Mouse (Mus musculus): ENCODE data around the gene Zdhhc12. TPM values are rescaled to one million over a fixed set of nuclear protein-coding genes. Genes with fewer than 3 reads are reported as not detected.
A peak's percentile ranks its signal among the peaks of the same experiment; 100 is the strongest.

The Zdhhc12 gene
- polyA plus RNA-seq, 1 experiment from 2014 or later: 31.6 TPM

GRCm38 (mm10) chr2:30095882-30096527 lies 2.6 kb upstream of the Zdhhc12 start:
- no peak overlapping the region for H3K27ac ChIP-seq (replicated peaks)
- H3K27me3 ChIP-seq (replicated peaks): no peaks in the 10 kb centered on the region
- no peak overlapping the region for H3K4me2 ChIP-seq
- 87% methylated on average over 2 of the region's 2 CpGs for WGBS
- H3K4me3 ChIP-seq (replicated peaks): no peak overlapping the region
- no peaks in the 10 kb centered on the region for H3K9me3 ChIP-seq (replicated peaks)
- peaks cover 42% of the 10 kb centered on the region for H3K36me3 ChIP-seq
- no peak overlapping the region for H3K9ac ChIP-seq (replicated peaks)
- H3K4me1 ChIP-seq: peaks cover 23% of the 10 kb centered on the region
- no peak for ATAC-seq (ENCODE audit: low FRiP score)

GRCm38 (mm10) chr2:30094208-30094588 lies 750 bp upstream of the Zdhhc12 start:
- H3K36me3 ChIP-seq: peaks cover 24% of the 10 kb centered on the region
- H3K4me2 ChIP-seq: peak overlapping the region; percentile 88
- H3K27ac ChIP-seq (replicated peaks): peak overlapping the region; percentile 61
- 2% methylated on average over 13 of the region's 13 CpGs for WGBS
- peak; percentile 10; the same call in 1 of the 2 replicates for ATAC-seq (ENCODE audit: low FRiP score)
- H3K27me3 ChIP-seq (replicated peaks): no peaks in the 10 kb centered on the region
- no peaks in the 10 kb centered on the region for H3K9me3 ChIP-seq (replicated peaks)
- peaks cover 23% of the 10 kb centered on the region for H3K4me1 ChIP-seq
- H3K4me3 ChIP-seq (replicated peaks): peak overlapping the region; percentile 67
- peak overlapping the region; percentile 60 for H3K9ac ChIP-seq (replicated peaks)

GRCm38 (mm10) chr2:30092280-30092918 lies 1.0 kb downstream of the Zdhhc12 start:
- no peaks in the 10 kb centered on the region for H3K27me3 ChIP-seq (replicated peaks)
- H3K36me3 ChIP-seq: peaks cover 9% of the 10 kb centered on the region
- 68% methylated on average over 6 of the region's 6 CpGs for WGBS
- peak overlapping the region; percentile 67 for H3K4me3 ChIP-seq (replicated peaks)
- no peaks in the 10 kb centered on the region for H3K9me3 ChIP-seq (replicated peaks)
- H3K9ac ChIP-seq (replicated peaks): peak overlapping the region; percentile 60; the same call in 1 of the 2 replicates
- H3K4me1 ChIP-seq: peaks cover 23% of the 10 kb centered on the region
- H3K4me2 ChIP-seq: peak overlapping the region; percentile 88
- no peak overlapping the region for H3K27ac ChIP-seq (replicated peaks)
- no peak for ATAC-seq (ENCODE audit: low FRiP score)

- H3K27me3 ChIP-seq (replicated peaks): no peaks in the 10 kb centered on the region
- H3K9ac ChIP-seq (replicated peaks): no peak overlapping the region
- H3K4me1 ChIP-seq: peaks cover 23% of the 10 kb centered on the region
- H3K4me3 ChIP-seq (replicated peaks): no peak overlapping the region
- no peaks in the 10 kb centered on the region for H3K9me3 ChIP-seq (replicated peaks)
- peaks cover 1% of the 10 kb centered on the region; the same call in 1 of the 2 replicates for H3K36me3 ChIP-seq
- 95% methylated on average over 12 of the region's 12 CpGs for WGBS
- H3K27ac ChIP-seq (replicated peaks): no peak overlapping the region
- ATAC-seq (ENCODE audit: low FRiP score): no peak
- no peak overlapping the region for H3K4me2 ChIP-seq
These were observed 1.9 kb downstream of the Zdhhc12 start for GRCm38 (mm10) chr2:30091521-30091920.

GRCm38 (mm10) chr2:30087310-30087709 lies 6.1 kb downstream of the Zdhhc12 start:
- no peak overlapping the region for H3K9ac ChIP-seq (replicated peaks)
- H3K4me1 ChIP-seq: peaks cover 6% of the 10 kb centered on the region; the same call in 1 of the 2 replicates
- no peaks in the 10 kb centered on the region for H3K36me3 ChIP-seq
- no peak overlapping the region for H3K4me3 ChIP-seq (replicated peaks)
- no peaks in the 10 kb centered on the region for H3K9me3 ChIP-seq (replicated peaks)
- WGBS: 95% methylated on average over 4 of the region's 4 CpGs
- H3K27me3 ChIP-seq (replicated peaks): no peaks in the 10 kb centered on the region
- ATAC-seq (ENCODE audit: low FRiP score): no peak
- no peak overlapping the region for H3K4me2 ChIP-seq
- no peak overlapping the region for H3K27ac ChIP-seq (replicated peaks)

- Histone ChIP-seq H3K4me1 (peaks cover 6% of the 10 kb centered on the region; the same call in 1 of the 2 replicates), H3K9ac (replicated peaks) (no peak overlapping the region), H3K36me3 (no peaks in the 10 kb centered on the region), H3K4me3 (replicated peaks) (peak overlapping the region; percentile 13; the same call in 1 of the 2 replicates), H3K4me2 (peak overlapping the region; percentile 49), H3K27me3 (replicated peaks) (no peaks in the 10 kb centered on the region), H3K9me3 (replicated peaks) (no peaks in the 10 kb centered on the region), H3K27ac (replicated peaks) (no peak overlapping the region)
- ATAC-seq (ENCODE audit: low FRiP score): peak; percentile 50; the same call in 1 of the 2 replicates
- WGBS: 14% methylated on average over 12 of the region's 12 CpGs
These were observed 8.8 kb downstream of the Zdhhc12 start for GRCm38 (mm10) chr2:30084632-30085031.

GRCm38 (mm10) chr2:30084113-30084512 lies 9.3 kb downstream of the Zdhhc12 start:
- H3K4me1 ChIP-seq: peaks cover 6% of the 10 kb centered on the region; the same call in 1 of the 2 replicates
- ATAC-seq (ENCODE audit: low FRiP score): no peak
- H3K36me3 ChIP-seq: no peaks in the 10 kb centered on the region
- no peak overlapping the region for H3K9ac ChIP-seq (replicated peaks)
- H3K4me3 ChIP-seq (replicated peaks): no peak overlapping the region
- WGBS: 51% methylated on average over 5 of the region's 5 CpGs
- peak overlapping the region; percentile 49 for H3K4me2 ChIP-seq
- no peaks in the 10 kb centered on the region for H3K9me3 ChIP-seq (replicated peaks)
- H3K27me3 ChIP-seq (replicated peaks): no peaks in the 10 kb centered on the region
- no peak overlapping the region for H3K27ac ChIP-seq (replicated peaks)

GRCm38 (mm10) chr2:30080181-30080800 lies 13.2 kb downstream of the Zdhhc12 start:
- Histone ChIP-seq H3K4me3 (replicated peaks) (no peak overlapping the region), H3K9ac (replicated peaks) (no peak overlapping the region), H3K27me3 (replicated peaks) (no peaks in the 10 kb centered on the region), H3K36me3 (no peaks in the 10 kb centered on the region), H3K4me2 (no peak overlapping the region), H3K9me3 (replicated peaks) (no peaks in the 10 kb centered on the region), H3K27ac (replicated peaks) (no peak overlapping the region), H3K4me1 (peaks cover 19% of the 10 kb centered on the region)
- 93% methylated on average over 15 of the region's 15 CpGs for WGBS
- ATAC-seq (ENCODE audit: low FRiP score): no peak

GRCm38 (mm10) chr2:30078760-30079159 lies 14.7 kb downstream of the Zdhhc12 start:
- no peaks in the 10 kb centered on the region for H3K27me3 ChIP-seq (replicated peaks)
- peaks cover 3% of the 10 kb centered on the region; the same call in 1 of the 2 replicates for H3K36me3 ChIP-seq
- no peak overlapping the region for H3K4me2 ChIP-seq
- no peaks in the 10 kb centered on the region for H3K9me3 ChIP-seq (replicated peaks)
- no peak overlapping the region for H3K9ac ChIP-seq (replicated peaks)
- H3K4me3 ChIP-seq (replicated peaks): no peak overlapping the region
- H3K4me1 ChIP-seq: peaks cover 13% of the 10 kb centered on the region
- ATAC-seq (ENCODE audit: low FRiP score): no peak
- H3K27ac ChIP-seq (replicated peaks): no peak overlapping the region
- WGBS: 80% methylated on average over 4 of the region's 4 CpGs

- Histone ChIP-seq H3K4me1 (peaks cover 13% of the 10 kb centered on the region), H3K9me3 (replicated peaks) (no peaks in the 10 kb centered on the region), H3K4me3 (replicated peaks) (peak overlapping the region; percentile 48; the same call in 1 of the 2 replicates), H3K4me2 (peak overlapping the region; percentile 95), H3K9ac (replicated peaks) (no peak overlapping the region), H3K36me3 (peaks cover 6% of the 10 kb centered on the region; the same call in 1 of the 2 replicates), H3K27ac (replicated peaks) (no peak overlapping the region), H3K27me3 (replicated peaks) (no peaks in the 10 kb centered on the region)
- peak; percentile 26; the same call in 1 of the 2 replicates for ATAC-seq (ENCODE audit: low FRiP score)
- 31% methylated on average over 10 of the region's 10 CpGs for WGBS
These were observed 15.1 kb downstream of the Zdhhc12 start for GRCm38 (mm10) chr2:30078349-30078712.

- Histone ChIP-seq H3K27me3 (replicated peaks) (no peaks in the 10 kb centered on the region), H3K36me3 (peaks cover 10% of the 10 kb centered on the region), H3K4me3 (replicated peaks) (peak within 1 kb of the TSS; percentile 48), H3K4me2 (peak within 1 kb of the TSS; percentile 95), H3K27ac (replicated peaks) (peak within 1 kb of the TSS; percentile 38; the same call in 1 of the 2 replicates), H3K4me1 (peaks cover 13% of the 10 kb centered on the region), H3K9ac (replicated peaks) (peak within 1 kb of the TSS; percentile 33), H3K9me3 (replicated peaks) (no peaks in the 10 kb centered on the region)
- ATAC-seq (ENCODE audit: low FRiP score): peak; percentile 55; the same call in 1 of the 2 replicates
- under 1% methylated on average over 53 of the region's 53 CpGs for WGBS
These were observed 15.7 kb downstream of the Zdhhc12 start, which contains the start of gene Pkn3 for GRCm38 (mm10) chr2:30077502-30078348. Pkn3 (plus strand) TSS chr2:30077684.
